In genomic region chr10:105834627-105835228, GRCm38 (mm10) we compare ENCODE assay signal across 8 mouse cellular contexts. TPM values are rescaled to one million over a fixed set of nuclear protein-coding genes. Genes with fewer than 3 reads are reported as not detected.
DNase-seq lines count a peak whose midpoint lies in the region; ATAC-seq and TF ChIP-seq lines count a peak whose summit lies in the region.

No protein-coding gene starts in this region.

- no peaks in the 10 kb centered on the region for H3K36me3 ChIP-seq in intestine, embryonic 15.5 days
- no peaks in the 10 kb centered on the region for H3K36me3 ChIP-seq in intestine, embryonic 16.5 days (ENCODE audit: control insufficient read depth, insufficient read depth, low read length)
- H3K36me3 ChIP-seq in CH12.LX (replicated peaks in 1 of 2; ENCODE audit: control insufficient read depth in 1 of 2, insufficient read depth in 1 of 2, low read length in 1 of 2) = peaks cover 8 to 45% of the 10 kb centered on the region in 2 experiments
- no peaks in the 10 kb centered on the region for H3K36me3 ChIP-seq in hindbrain, embryonic 14.5 days (replicated peaks; ENCODE audit: control insufficient read depth, insufficient read depth)

- in situ Hi-C loops in CH12.LX (cut with MboI; ENCODE audit: low pct_ligation_motif_present, low pct_unique_long_range_greater_than_20kb, low sequenced_read_pairs) = no loop called here

- peak; percentile 22 for TF ChIP-seq RAD21 in CH12.LX (IDR thresholded peaks at IDR 0.05; ENCODE audit: low read depth, low read length)

- H3K79me2 ChIP-seq in CH12.LX (replicated peaks; ENCODE audit: control insufficient read depth, extremely low read depth, insufficient read depth, poor library complexity, severe bottlenecking) = no peaks in the 10 kb centered on the region

- WGBS in intestine, embryonic 15.5 days = 65% methylated on average over 10 of the region's 10 CpGs
- WGBS in intestine, embryonic 16.5 days = 65% methylated on average over 10 of the region's 10 CpGs
- WGBS in hindbrain, embryonic 14.5 days = 63% methylated on average over 10 of the region's 10 CpGs

- H3K4me2 ChIP-seq in intestine, embryonic 15.5 days (replicated peaks) = no peak overlapping the region
- H3K4me2 ChIP-seq in intestine, embryonic 16.5 days (ENCODE audit: low read depth, low read length) = no peak overlapping the region
- H3K4me2 ChIP-seq in CH12.LX (ENCODE audit: insufficient read depth, low read depth, poor library complexity, severe bottlenecking) = no peak overlapping the region
- no peak overlapping the region for H3K4me2 ChIP-seq in hindbrain, embryonic 14.5 days (replicated peaks)

- peak; percentile 60 to 76 for TF ChIP-seq CTCF in CH12.LX (conservative IDR thresholded peaks at IDR 0.05 in 1 of 2, IDR thresholded peaks at IDR 0.05 in 1 of 2; ENCODE audit: low read depth in 2 of 2, low read length in 2 of 2)

- dilution Hi-C loops in CH12.LX (cut with MboI; ENCODE audit: extremely low pct_ligation_motif_present, extremely low pct_unique_long_range_greater_than_20kb, low sequenced_read_pairs) = no loop called here

- no peak overlapping the region for H3K27ac ChIP-seq in intestine, embryonic 15.5 days
- no peak overlapping the region for H3K27ac ChIP-seq in intestine, embryonic 16.5 days (ENCODE audit: low read length)
- no peak overlapping the region for H3K27ac ChIP-seq in CH12.LX (ENCODE audit: insufficient read depth, low read depth)
- no peak overlapping the region for H3K27ac ChIP-seq in hindbrain, embryonic 14.5 days

- peak; percentile 71 for DNase-seq in CH12.LX (ENCODE audit: extremely low read depth)
- peak; percentile 66 for DNase-seq in embryo, embryonic 10 days (ENCODE audit: low spot score)
- peak; percentile 54 for DNase-seq in hindbrain, embryonic 14.5 days (ENCODE audit: low spot score)
- peak; percentile 23 for DNase-seq in lung, postnatal 25 days (ENCODE audit: low spot score)
- no peak for DNase-seq in ovary, postnatal 14 days (ENCODE audit: low spot score)
- DNase-seq in urinary bladder, adult 18-20 months (ENCODE audit: low spot score in 2 of 2) = no peak

- ATAC-seq in intestine, embryonic 15.5 days = peak; percentile 53; the same call in 1 of the 2 replicates
- ATAC-seq in intestine, embryonic 16.5 days = no peak
- ATAC-seq in hindbrain, embryonic 14.5 days (ENCODE audit: low FRiP score) = peak; percentile 48; the same call in 1 of the 2 replicates

- no peaks in the 10 kb centered on the region for H3K9me3 ChIP-seq in intestine, embryonic 15.5 days
- H3K9me3 ChIP-seq in intestine, embryonic 16.5 days (ENCODE audit: control insufficient read depth, low read length) = no peaks in the 10 kb centered on the region
- H3K9me3 ChIP-seq in CH12.LX (replicated peaks; ENCODE audit: low read length) = no peaks in the 10 kb centered on the region
- no peaks in the 10 kb centered on the region for H3K9me3 ChIP-seq in hindbrain, embryonic 14.5 days (ENCODE audit: control insufficient read depth, low read length)

- no peaks in the 10 kb centered on the region for H3K27me3 ChIP-seq in intestine, embryonic 15.5 days (replicated peaks)
- no peaks in the 10 kb centered on the region for H3K27me3 ChIP-seq in intestine, embryonic 16.5 days (replicated peaks; ENCODE audit: control insufficient read depth, insufficient read depth, low read length)
- no peaks in the 10 kb centered on the region for H3K27me3 ChIP-seq in CH12.LX (replicated peaks)
- H3K27me3 ChIP-seq in hindbrain, embryonic 14.5 days (ENCODE audit: control insufficient read depth, insufficient read depth, low read length) = no peaks in the 10 kb centered on the region

- no peak for TF ChIP-seq POLR2A in CH12.LX (IDR thresholded peaks at IDR 0.05; ENCODE audit: low read depth, low read length)

- no peak for TF ChIP-seq EP300 in CH12.LX (IDR thresholded peaks at IDR 0.05; ENCODE audit: low read length)

- H3K4me1 ChIP-seq in intestine, embryonic 15.5 days (replicated peaks) = no peaks in the 10 kb centered on the region
- no peaks in the 10 kb centered on the region for H3K4me1 ChIP-seq in intestine, embryonic 16.5 days (ENCODE audit: control insufficient read depth, insufficient read depth, low read length)
- peaks cover 6 to 29% of the 10 kb centered on the region in 2 experiments for H3K4me1 ChIP-seq in CH12.LX (ENCODE audit: control insufficient read depth in 1 of 2, insufficient read depth in 2 of 2)
- H3K4me1 ChIP-seq in hindbrain, embryonic 14.5 days (replicated peaks; ENCODE audit: control insufficient read depth, insufficient read depth, low read length) = no peaks in the 10 kb centered on the region

- H3K9ac ChIP-seq in intestine, embryonic 15.5 days = no peak overlapping the region
- H3K9ac ChIP-seq in intestine, embryonic 16.5 days (ENCODE audit: low read depth, low read length) = no peak overlapping the region
- no peak overlapping the region for H3K9ac ChIP-seq in CH12.LX (ENCODE audit: insufficient read depth, low read depth)
- H3K9ac ChIP-seq in hindbrain, embryonic 14.5 days = no peak overlapping the region

- H3K4me3 ChIP-seq in intestine, embryonic 15.5 days (replicated peaks) = no peak overlapping the region
- no peak overlapping the region for H3K4me3 ChIP-seq in intestine, embryonic 16.5 days (ENCODE audit: low read length)
- H3K4me3 ChIP-seq in CH12.LX (replicated peaks in 1 of 3; ENCODE audit: low read depth in 2 of 3, low read length in 2 of 3, poor library complexity in 1 of 3) = no peak overlapping the region
- no peak overlapping the region for H3K4me3 ChIP-seq in hindbrain, embryonic 14.5 days (replicated peaks; ENCODE audit: low read length)

TF ChIP-seq in CH12.LX, 34 proteins besides CTCF, POLR2A, EP300 and RAD21:
- TF ChIP-seq NELFE (IDR thresholded peaks at IDR 0.05; ENCODE audit: low read depth, low read length) (no peak), MEF2A (IDR thresholded peaks at IDR 0.05; ENCODE audit: borderline replicate concordance, low read depth, low read length) (no peak), ZKSCAN1 (IDR thresholded peaks at IDR 0.05; ENCODE audit: borderline replicate concordance, low read depth, low read length) (no peak), SMC3 (IDR thresholded peaks at IDR 0.05; ENCODE audit: low read depth, low read length) (peak; percentile 18; the same call in 1 of the 2 replicates), ETS1 (conservative IDR thresholded peaks at IDR 0.05; ENCODE audit: low read depth, low read length) (no peak)
TF ChIP-seq in CH12.LX: peak in this region for 1.

RNA-seq across cellular contexts. Expression of gene Ccdc59, which starts 6.1 kb away (rescaled TPM):
- polyA plus RNA-seq in intestine, embryonic 15.5 days (2015; fragmentation: Nextera tagmentation; extraction: Ambion mirVana) = 61.3 and 70.7 TPM in 2 replicates
- polyA plus RNA-seq in intestine, embryonic 16.5 days (2015; fragmentation: Nextera tagmentation; extraction: Ambion mirVana) = 56.7 and 59.9 TPM in 2 replicates
- total RNA-seq in CH12.LX (2012; rRNA removed) (18.8 and 23.8 TPM in 2 replicates), CH12.LX (2014; rRNA removed) (27.1 and 30.2 TPM in 2 replicates)
- 47.5 and 52.4 TPM in 2 replicates for polyA plus RNA-seq in CH12.LX (2012; ENCODE audit: insufficient read length, low read depth)
- 37.7 and 39.1 TPM in 2 replicates for polyA plus RNA-seq in hindbrain, embryonic 14.5 days (2014; fragmentation: Nextera tagmentation; extraction: Ambion mirVana)

RNA-seq across cellular contexts. Expression of gene Mettl25, which starts 6.5 kb away (rescaled TPM):
- 13.6 and 14.0 TPM in 2 replicates for polyA plus RNA-seq in intestine, embryonic 15.5 days (2015; fragmentation: Nextera tagmentation; extraction: Ambion mirVana)
- polyA plus RNA-seq in intestine, embryonic 16.5 days (2015; fragmentation: Nextera tagmentation; extraction: Ambion mirVana) = 11.3 and 11.6 TPM in 2 replicates
- 7.8 and 8.1 TPM in 2 replicates for total RNA-seq in CH12.LX (2012; rRNA removed)
- total RNA-seq in CH12.LX (2014; rRNA removed) = 10.5 and 11.7 TPM in 2 replicates
- polyA plus RNA-seq in CH12.LX (2012; ENCODE audit: insufficient read length, low read depth) = 6.6 and 8.1 TPM in 2 replicates
- polyA plus RNA-seq in hindbrain, embryonic 14.5 days (2014; fragmentation: Nextera tagmentation; extraction: Ambion mirVana) = 16.7 and 17.8 TPM in 2 replicates

Comparison
In these comparisons a context has a peak if more than half of its experiments do, and no peak if none do; other contexts are left out.
1. DNase-seq: peak in CH12.LX (single experiment), embryo, embryonic 10 days (single experiment), hindbrain, embryonic 14.5 days (single experiment) and lung, postnatal 25 days (single experiment); none in ovary, postnatal 14 days (single experiment) and urinary bladder, adult 18-20 months (0 of 2).